Mouse (Mus musculus) spleen, postnatal 36 days (tissue): ENCODE data around the gene Cenpf.
A peak's percentile ranks its signal among the peaks of the same experiment; 100 is the strongest.

ENCODE experiments used
- DNase-seq, 2 experiments: peaks; one replicate each; pipeline ENCODE4 v3.0.0; 2022; ENCODE audit warnings: low spot score in 2 of 2, mixed read lengths in 1 of 2

Gene Cenpf

DNA sequence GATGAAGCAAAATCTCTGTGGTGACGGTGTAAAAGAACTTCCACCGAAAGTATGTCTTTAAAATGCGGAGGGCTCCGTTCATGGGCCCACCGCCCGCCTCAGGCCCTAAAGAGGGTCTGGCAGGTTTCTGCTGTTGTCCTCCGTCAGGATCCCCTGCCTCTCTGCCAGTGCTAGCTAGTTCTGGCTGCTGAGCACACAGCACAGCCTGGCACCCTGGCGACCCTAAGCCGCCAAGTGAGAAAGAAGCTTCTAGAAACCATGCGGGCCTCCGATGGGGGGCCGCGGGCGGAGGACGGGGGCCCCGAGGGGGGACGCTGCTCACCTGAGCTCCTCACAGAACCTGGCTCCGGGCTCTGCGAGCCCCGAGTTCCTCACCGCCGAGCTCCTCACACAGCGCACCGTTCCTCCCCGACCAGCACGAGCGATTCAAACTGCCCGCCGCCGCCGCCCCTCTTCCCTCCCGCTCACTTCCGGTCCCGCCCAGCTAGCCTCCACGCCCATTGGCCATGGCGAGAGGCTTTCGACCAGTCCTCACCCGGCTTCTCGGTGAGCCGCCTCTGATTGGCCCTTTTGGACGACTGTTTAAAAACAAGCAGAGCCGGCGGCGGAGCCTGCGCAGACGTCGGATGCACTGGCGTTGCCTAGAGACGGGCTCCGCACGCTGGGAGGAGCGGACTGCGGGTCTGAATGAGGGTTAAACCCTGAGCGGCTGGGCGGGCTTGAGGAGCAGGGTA lies at the start of gene Cenpf:
TSS of gene Cenpf (minus strand) at position 433 of the 734 bp plus-strand sequence.
- DNase-seq = peak; percentile 97 to 98

DNA sequence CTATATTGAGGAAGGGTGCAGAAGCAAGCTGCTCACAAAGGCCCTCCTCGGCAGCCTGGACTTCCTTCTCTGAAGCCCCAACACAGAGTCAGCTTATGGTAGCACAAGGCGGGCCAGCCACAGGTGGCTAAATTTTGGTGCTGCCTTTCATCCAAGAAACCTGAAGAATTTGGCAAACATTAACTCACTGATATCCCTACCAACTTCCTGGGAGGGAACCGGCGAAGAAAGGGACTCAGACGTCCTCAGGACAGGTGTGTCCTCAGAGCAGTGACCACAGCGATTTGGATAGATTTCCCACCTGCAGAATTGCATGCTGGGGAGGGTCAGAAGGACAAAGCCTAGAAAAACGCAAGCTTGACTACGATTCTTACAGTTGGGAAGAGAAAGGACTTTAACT lies 44.3 kb upstream of the Cenpf start:
- DNase-seq = no peak

DNA sequence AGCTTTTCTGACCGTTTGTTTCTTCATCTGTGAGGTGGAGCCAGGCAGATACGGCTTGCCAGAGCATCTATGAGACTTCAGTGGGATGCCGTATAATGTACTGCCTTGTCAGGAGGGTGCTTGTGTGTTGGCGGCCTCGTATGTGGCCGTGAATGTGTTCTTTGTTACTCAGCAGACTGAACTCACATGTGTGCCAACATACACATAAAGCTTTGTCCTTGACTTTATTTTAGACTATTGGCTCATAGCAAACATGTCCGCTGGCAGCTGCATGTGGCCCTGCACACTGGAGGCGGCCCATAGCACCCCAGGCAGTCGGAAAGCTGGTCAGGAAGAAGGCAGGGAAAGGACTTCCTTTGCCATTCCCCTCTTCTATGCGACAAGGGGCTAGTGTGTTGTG lies 43.8 kb upstream of the Cenpf start:
- no peak for DNase-seq

DNA sequence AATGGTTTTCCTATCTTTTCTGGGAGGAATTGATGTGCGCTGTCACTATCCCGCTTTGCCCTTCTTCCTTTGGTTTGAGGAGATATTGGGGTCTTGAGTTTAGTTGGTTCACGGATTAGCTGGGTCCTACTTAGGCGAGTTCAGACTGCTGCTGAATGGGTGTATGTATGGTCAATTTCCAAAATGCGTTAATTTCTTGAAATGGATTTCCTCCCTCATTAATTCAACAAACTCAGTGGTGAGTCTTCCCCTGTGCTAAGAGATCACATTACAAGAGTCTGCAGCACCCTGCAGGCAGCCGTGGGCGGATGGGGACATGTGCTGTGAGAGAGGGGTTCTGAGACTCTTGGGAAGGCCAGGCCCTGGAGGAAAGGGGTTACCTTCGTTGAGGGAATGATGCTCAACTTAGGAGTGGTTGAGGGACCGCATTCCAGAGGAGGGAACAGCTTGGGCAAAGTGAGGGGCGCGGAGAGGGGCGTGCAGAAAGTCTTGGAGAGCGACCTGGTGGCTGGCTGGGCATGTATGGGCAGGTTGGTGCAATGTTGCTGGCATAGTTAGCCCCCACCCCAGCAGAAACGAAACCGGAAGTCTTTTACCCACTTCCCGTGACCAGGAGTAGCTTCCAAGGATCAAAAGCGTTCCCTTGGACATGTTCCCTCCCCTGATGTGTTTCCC lies 41.4 kb upstream of the Cenpf start:
- no peak for DNase-seq

DNA sequence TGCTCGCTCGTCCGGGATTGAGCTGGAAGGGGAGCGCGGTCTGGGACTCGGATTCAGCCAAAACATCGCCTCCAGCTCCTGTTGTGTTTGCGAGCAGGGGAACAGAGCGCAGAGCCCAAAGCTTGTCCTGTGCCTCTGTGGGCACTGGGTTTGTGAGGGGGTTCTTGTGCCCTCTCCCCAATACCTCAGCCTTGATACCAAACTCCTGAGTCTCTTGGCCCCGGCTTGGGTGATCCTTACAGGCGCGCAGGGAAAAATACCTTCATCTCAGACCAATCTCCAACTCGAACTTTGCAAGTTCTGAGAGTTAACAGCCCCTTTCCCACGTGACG lies 40.9 kb upstream of the Cenpf start:
- DNase-seq = no peak

DNA sequence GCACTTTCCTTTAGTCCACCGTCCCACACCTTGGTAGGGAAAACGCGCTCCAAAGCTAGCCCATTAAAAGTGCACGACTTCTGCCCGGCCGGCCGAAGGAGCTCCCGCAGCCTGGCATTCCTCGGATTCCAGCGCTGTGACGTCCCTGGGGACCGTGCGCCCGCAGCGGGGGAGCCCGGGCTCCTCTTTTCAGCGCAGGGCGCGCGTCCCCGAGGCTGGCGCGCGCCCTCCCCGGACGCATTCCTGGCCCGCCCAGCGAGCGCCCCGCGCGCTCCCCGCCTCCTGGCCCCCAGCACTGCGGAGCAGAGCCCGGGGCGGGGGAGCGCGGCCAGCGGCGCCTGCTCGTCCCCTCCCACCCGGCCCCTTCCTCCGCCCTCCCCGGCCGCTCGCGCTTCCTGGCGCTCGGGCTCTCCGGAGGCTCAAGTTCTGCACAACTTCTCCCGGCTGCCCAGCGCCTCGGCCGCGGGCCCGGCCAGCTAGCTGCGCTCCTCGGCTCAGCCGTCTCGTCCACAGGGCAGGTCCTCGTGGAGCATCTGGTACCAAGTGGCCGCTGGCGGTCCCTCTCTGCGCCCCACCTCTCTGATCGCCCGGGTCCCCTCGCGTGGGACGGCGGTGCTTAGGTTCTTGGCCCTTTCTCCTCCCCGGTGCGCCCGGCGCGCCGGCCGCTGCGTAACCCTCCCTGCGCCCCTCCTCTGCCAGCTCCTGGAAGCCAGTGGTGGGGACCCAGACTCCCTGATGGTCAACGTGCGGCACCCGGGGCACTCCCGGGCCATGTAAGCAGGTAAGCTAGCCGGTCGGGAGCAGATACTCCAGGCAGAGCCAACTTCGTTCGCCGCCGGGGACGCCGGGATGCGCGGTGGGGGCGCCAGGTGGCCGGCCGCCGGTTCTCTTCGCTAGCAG lies 40.2 kb upstream of the Cenpf start, which contains the start of gene Ptpn14:
TSS of gene Ptpn14 (plus strand) at position 385 of the 900 bp plus-strand sequence.
- DNase-seq = peak; percentile 41 to 45

DNA sequence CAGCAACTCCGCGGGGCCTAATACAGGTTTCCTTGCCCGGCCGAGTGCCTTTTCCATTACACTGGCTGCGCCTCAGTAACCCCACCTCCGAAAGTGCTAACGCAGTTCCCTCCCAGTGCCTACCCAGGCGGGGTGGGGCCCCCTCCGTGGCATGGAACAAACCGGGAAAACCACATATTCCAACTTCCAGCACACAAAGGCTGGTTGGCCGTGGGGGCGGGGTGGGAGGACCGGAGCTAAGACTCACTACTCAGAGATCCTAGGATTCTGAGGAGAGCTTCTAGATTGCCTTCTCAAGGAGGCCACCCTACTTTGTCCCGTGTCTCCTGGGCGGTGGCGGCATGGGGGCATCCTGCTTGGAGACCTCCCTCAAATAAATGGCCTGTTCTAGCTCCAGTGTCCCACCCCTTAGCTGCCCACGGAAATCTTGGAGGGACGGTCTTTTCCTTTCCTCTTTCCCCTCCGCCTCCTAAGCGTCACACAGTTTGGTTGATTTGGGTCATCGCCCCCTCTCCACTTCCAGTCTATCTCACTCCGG lies 39.5 kb upstream of the Cenpf start:
- peak; percentile 6 to 19 for DNase-seq

DNA sequence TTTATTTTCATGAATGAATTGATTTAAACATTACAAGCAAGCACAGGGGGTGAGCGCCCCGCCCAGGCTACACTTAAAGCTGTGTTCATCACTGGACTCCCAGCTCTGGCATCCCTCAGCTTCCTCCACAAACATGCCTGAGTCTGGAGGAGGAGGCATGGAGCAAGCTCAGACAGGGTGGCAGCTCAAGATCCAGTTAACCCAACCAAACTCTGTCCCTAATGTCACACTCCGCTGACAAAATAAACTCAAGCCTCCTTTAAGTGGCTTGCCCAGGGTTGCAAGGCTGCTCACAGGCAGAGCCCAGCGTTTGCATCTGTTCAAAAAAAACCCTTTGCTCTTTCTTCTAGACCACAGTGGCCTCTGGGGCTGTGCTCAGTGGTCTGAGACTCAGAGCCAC lies 38.2 kb upstream of the Cenpf start:
- no peak for DNase-seq

DNA sequence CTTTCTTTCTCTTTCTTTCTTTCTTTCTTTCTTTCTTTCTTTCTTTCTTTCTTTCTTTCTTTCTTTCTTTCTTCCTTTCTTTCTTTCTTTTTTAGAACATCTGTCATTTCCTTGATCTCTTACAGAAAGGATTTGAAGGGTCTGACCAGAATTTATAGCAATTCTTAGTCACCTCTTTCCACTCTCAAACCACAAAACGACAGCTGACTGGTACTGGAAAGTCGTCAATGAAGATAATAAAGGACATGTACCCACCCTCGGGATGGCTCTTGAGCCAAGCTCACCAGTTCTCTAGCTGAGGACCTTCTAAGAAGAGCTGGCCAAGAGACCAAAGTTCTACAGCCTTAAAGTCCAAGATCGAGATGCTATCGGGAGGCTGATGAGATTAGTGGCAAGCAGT lies 30.7 kb upstream of the Cenpf start:
- DNase-seq = no peak

DNA sequence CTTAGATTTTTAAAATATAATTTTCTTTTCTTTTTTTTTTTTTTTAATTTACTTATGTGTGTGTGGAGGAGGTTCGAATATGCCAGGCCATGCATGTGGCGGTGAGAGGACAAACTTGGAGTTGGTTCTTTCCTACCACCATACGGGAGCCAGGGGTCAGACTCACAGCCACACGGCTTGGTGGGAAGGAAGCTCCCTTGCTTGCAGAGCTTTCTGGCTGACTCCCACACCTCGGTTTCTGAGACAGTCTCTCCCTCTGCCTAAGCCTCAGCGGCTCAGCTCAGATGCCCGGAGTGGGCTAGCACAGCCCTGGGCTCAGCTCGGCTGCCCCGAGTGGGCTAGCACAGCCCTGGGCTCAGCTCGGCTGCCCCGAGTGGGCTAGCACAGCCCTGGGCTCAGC lies 29.7 kb upstream of the Cenpf start:
- DNase-seq = no peak

DNA sequence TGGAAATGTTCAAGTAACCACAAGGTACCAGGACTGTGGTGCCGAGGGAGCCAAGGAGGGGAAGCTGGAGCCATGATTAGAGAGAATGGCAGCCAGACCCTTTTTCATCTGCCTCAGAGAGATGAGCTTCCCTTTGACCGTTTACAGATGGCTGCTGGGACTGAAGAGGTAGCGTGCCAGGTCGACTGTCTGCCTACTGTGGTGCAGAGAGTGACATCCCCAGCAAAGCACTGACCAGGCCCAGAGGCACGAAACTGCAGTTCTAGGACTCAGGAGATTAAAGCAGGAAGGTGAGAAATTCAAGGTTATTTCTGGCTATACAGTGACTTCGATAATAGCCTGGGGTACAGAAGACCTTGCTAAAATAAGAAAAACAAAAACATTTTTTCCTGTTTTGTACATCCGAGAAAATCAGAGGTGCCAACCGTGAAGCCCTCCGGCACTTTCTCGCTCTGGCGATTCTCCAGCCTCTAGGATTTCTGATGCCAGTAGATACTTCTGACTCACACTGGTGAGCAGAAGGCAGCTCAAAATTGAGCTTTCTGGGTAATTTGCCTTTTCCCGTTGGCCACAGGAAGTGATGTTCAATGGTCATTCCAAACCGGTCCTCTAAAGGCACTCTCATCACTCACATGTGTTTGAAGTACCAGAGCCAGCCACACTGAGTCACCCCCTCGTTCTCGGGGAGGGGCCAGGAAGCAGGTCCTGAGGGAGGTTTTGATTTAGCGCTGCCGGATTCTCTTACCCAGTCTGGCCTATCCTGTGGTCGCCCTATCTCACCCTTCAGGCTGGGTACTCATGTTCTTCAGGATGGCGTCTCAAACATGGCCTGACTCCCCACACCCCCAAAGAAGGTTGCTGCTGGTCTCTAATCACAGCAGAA lies 28.3 kb upstream of the Cenpf start:
- DNase-seq = no peak

DNA sequence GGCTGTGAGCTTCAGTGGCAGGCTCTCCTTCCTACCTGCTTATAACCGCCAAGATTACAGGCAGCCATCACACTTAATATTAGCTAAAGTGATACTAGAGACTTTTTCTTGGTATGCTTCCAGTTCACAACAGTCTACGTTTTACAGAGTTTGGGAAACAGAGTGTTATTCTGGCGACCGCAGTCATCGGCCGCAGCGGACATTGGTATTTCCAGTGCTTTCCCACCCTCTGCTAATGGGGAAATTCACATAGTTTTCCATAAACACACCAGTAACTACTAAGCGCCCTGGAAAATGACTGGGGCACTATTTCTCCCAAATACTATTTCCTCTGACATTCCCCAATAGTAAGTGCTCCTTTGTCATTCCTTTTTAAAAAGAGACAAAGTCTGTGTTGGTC lies 21.1 kb upstream of the Cenpf start:
- no peak for DNase-seq

DNA sequence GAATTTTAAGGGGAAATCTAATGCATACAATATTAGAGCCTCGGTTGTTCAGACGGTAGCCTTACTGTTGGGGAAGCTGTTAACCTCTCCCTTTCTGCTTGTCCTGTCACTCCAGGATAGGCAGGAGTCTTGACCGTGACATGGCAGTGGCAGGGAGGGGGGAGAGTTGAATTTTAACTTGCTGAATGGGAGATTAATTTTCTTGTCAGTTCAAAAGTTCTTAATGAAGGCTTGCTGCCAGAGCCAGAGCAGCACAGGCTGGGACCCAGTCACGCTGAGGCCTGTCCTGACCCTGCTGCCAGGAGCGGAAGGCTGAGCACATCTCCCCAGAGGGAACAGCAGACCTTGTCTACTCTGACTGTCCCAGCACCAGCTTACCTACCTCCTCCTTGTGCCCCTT lies 19.5 kb upstream of the Cenpf start:
- DNase-seq = no peak

DNA sequence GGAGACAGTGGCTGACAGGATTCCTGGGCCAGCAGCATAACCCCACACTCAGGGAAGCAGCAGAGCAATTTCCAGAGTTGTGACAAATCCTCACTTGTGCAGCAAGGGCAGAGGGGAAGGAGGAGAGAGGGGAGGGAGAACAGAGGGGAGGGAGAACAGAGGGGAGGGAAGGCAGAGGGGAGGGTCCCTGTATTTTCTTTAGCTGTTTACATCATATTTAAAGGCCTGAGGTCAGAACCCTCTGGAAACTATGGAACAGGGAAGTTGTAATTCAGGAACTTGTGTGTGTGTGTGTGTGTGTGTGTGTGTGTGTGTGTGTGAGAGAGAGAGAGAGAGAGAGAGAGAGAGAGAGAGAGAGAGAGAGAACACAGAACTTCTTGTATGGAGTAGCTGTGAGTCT lies 19.1 kb upstream of the Cenpf start:
- no peak for DNase-seq

DNA sequence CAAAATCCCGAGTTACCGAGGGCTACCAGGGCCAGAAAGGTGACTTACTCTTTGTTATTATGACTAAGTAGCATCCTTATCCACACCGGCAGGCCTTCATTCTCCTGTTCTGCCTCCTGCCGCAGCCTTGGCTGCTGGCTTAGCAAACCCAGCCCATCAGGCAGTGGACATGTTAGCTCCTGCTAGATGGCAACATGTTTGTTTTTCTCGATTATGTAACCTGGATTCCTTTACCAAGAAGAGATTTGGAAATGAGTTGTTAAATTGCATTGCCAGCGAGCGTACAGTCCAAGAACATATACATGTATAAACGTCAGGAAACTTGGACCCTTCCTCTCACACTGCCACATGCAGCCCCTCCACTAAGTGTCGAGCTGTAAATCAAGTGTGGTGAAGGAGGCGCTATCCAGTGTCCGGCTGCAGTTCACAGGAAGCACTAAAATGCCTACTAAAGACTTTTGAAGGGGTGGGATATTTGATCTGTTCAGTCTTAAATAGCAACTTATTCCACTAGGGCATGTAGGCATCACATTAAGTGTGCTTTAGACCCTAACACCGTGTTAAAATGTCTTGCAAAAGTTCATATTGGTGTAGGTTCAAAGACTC lies 18.3 kb upstream of the Cenpf start:
- no peak for DNase-seq

DNA sequence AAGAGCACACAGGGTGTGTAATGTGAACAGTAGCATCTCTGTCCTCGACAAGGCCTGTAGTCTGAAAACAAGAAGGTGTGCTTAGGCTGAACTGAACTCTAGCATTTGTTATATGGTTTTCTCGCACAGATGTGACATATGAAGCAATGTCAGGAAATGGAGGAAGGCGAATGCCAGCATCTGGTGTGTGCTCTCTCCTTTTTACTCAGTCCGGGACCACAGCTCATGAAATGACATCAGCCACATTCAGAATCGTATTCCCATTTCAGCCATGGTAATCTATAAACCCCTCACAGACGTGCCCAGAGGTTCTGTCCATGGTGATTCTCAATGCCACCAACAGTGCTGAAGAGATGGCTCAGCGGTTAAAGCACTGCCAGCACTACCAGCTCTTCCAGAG lies 15.7 kb upstream of the Cenpf start:
- no peak for DNase-seq

DNA sequence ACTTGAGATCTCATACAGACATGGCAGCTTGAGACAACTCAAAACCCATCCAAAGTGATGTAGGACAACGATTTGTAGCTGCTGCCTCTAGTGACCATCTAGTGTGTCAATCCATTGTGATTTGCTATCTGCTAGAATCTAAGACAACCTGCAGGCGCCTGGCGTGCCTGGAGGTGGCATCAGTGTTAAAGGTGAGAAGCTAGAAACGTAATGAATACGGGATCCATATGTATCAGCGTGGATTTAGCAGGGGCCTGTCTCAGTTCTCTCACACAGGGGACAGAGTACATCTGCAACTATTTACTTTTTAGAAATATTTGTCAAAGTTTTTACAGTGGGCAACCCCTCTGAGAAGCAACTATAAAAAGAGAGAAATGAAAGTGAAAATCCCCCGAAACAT lies 15.3 kb upstream of the Cenpf start:
- peak; percentile 30 to 37 for DNase-seq

DNA sequence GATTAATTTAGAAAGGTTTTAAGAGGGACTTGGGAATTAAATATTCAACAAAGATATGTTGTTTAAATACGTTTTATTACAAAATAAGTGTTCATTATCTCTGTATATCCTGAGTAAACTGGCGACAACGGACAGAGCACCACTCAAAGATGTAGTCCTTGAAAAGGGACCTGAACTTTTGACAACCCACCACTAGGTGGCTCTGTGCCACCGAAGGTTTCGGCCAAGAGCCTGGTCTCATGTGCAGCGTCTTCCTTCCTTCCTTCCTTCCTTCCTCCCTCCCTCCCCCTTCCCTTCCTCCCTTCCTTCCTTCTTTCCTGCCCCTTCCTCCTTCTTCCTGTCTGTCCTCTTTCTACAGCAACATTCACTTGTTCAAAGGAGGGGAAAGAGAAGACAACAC lies 13.1 kb upstream of the Cenpf start:
- DNase-seq = peak; percentile 36 to 45

DNA sequence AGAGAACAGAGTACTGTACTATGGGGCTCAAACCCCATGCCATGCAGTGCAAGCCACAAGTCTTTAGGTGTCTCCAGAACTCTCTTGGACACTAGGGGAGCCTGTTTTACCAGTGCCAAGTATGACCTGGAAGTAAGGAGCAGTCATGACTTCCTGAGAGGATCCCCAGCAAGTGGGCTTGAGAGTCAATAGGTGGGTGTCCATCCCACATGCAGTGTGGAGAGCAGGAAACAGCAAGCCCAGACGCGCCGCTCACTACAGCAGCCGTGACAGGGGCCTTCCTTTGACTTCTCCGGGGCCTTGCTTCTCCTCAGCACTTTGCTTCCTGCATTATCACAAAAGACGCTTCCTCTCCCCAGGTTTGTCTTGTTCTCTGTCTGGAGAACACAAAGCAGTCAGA lies 12.3 kb upstream of the Cenpf start:
- DNase-seq = no peak

DNA sequence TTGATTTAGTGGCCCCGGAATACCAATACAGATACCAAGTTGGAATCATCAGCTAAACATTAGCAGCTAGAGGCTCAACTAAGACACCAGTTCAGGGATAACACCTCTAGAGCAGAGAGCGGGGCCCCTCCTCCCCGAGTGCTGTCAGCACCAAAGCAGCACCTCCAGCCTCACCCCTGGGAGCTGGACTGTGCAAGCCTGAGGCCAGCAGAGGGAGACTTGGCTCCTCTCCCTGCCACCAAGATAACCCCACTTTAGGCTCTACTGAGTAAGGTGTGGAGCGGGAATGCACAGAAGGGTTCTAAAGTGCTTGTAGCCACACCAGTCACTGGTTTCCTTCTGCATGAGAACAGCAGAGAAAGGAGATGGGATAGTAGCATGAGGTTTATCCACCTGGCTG lies 10.5 kb upstream of the Cenpf start:
- DNase-seq = no peak

DNA sequence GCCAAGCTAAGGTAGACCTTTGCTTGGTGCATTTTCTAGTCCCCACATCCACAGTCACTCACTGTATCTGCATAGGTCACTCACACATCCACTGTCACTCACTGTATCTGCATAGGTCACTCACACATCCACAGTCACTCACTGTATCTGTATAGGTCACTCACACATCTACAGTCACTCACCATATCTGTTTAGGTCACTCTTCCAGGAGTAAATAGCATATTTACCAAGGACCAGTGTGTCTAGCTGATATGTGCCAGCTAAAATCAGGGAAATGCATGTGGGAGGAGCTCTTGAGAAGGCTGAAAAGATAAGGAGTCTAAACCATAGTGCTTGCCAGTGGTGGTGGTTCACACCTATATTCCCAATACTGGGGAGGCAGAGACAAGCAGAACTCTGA lies 7.4 kb upstream of the Cenpf start:
- DNase-seq = no peak
